Comparison of ENCODE assay signal across 19 mouse cellular contexts in the genomic region with DNA sequence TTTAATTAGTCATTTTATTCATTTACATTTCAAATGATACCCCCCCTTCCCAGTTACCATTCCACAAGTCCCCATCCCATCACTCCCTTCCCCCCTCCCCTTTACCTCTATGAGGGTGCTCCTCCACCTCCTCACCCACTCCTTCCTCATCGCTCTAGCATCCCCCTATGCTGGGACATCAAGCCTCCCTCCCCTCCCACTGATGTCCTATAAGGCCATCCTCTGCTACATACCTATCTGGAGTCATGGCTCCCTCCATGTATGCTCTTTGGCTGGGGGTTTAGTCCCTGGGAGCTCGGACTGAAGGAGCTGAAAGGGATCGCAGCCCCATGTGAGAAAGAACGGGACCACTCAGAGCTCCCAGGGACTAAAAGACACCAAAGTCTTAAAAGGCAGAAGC.
DNase-seq lines count a peak whose midpoint lies in the region; ATAC-seq lines count a peak whose summit lies in the region.
"Had no signal": no experiment of that assay in that cellular context is flagged by ENCODE, and none has a peak within 500 bp of the region (broad histone marks: within the 10 kb centered on the region; RNA-seq: fewer than 3 reads in every experiment).

No protein-coding gene starts in this region.

- no peaks in the 10 kb centered on the region for H3K36me3 ChIP-seq in hindbrain, embryonic 13.5 days
- H3K36me3 ChIP-seq in hindbrain, embryonic 10.5 days: no peaks in the 10 kb centered on the region
- H3K36me3 ChIP-seq in forebrain, embryonic 11.5 days (ENCODE audit: control insufficient read depth, insufficient read depth, low read length): no peaks in the 10 kb centered on the region
- no peaks in the 10 kb centered on the region for H3K36me3 ChIP-seq in forebrain, embryonic 12.5 days (replicated peaks)
- H3K36me3 ChIP-seq in forebrain, embryonic 16.5 days (ENCODE audit: control insufficient read depth, insufficient read depth): no peaks in the 10 kb centered on the region
- H3K36me3 ChIP-seq in kidney, embryonic 15.5 days: no peaks in the 10 kb centered on the region
- H3K36me3 ChIP-seq: embryonic facial prominence, embryonic 10.5 days; heart, embryonic 15.5 days had no signal

- peaks cover 16% of the 10 kb centered on the region for H3K4me1 ChIP-seq in hindbrain, embryonic 13.5 days (replicated peaks)
- peaks cover 21% of the 10 kb centered on the region for H3K4me1 ChIP-seq in hindbrain, embryonic 10.5 days (replicated peaks)
- peaks cover 11% of the 10 kb centered on the region for H3K4me1 ChIP-seq in forebrain, embryonic 11.5 days (replicated peaks; ENCODE audit: control insufficient read depth, insufficient read depth, low read length)
- H3K4me1 ChIP-seq in forebrain, embryonic 12.5 days: peaks cover 18% of the 10 kb centered on the region
- H3K4me1 ChIP-seq in forebrain, embryonic 16.5 days (replicated peaks; ENCODE audit: control insufficient read depth, insufficient read depth, low read length): peaks cover 11% of the 10 kb centered on the region
- no peaks in the 10 kb centered on the region for H3K4me1 ChIP-seq in kidney, embryonic 15.5 days
- H3K4me1 ChIP-seq: heart, embryonic 15.5 days had no signal

- H3K4me2 ChIP-seq in hindbrain, embryonic 13.5 days: no peak overlapping the region
- peak overlapping the region; percentile 32; the same call in 1 of the 2 replicates for H3K4me2 ChIP-seq in forebrain, embryonic 11.5 days (ENCODE audit: low read depth, low read length, severe bottlenecking)
- H3K4me2 ChIP-seq in forebrain, embryonic 12.5 days: no peak overlapping the region; the same call in 1 of the 2 replicates
- H3K4me2 ChIP-seq in forebrain, embryonic 16.5 days (ENCODE audit: low read length): peak overlapping the region; percentile 3
- no peak overlapping the region for H3K4me2 ChIP-seq in kidney, embryonic 15.5 days
- H3K4me2 ChIP-seq: heart, embryonic 11.5 days; heart, embryonic 15.5 days had no signal

- 82% methylated on average over 4 of the region's 4 CpGs for WGBS in hindbrain, embryonic 13.5 days
- WGBS in hindbrain, embryonic 10.5 days: 83% methylated on average over 4 of the region's 4 CpGs
- WGBS in forebrain, embryonic 11.5 days: 64% methylated on average over 4 of the region's 4 CpGs
- 62% methylated on average over 4 of the region's 4 CpGs for WGBS in forebrain, embryonic 12.5 days
- 45% methylated on average over 4 of the region's 4 CpGs for WGBS in forebrain, embryonic 16.5 days
- 85% methylated on average over 4 of the region's 4 CpGs for WGBS in kidney, embryonic 15.5 days

- peak overlapping the region; percentile 1; the same call in 1 of the 2 replicates for H3K27ac ChIP-seq in hindbrain, embryonic 13.5 days
- H3K27ac ChIP-seq in hindbrain, embryonic 10.5 days: no peak overlapping the region
- peak overlapping the region; percentile 37 for H3K27ac ChIP-seq in forebrain, embryonic 11.5 days (ENCODE audit: low read depth, low read length)
- H3K27ac ChIP-seq in forebrain, embryonic 12.5 days: peak overlapping the region; percentile 62
- peak overlapping the region; percentile 42; the same call in 1 of the 2 replicates for H3K27ac ChIP-seq in forebrain, embryonic 16.5 days (ENCODE audit: low read length)
- H3K27ac ChIP-seq in kidney, embryonic 15.5 days: no peak overlapping the region
- H3K27ac ChIP-seq: embryonic facial prominence, embryonic 10.5 days; heart, adult 2 months; heart, embryonic 15.5 days had no signal

- DNase-seq in hindbrain, embryonic 10.5 days (ENCODE audit: low spot score): no peak
- DNase-seq in forebrain, embryonic 11.5 days (ENCODE audit: low spot score): no peak
- DNase-seq in layer of hippocampus, adult 11-12 months (ENCODE audit: low spot score): no peak
- DNase-seq in spleen, postnatal 36 days (ENCODE audit: low spot score in 2 of 2): no peak
- DNase-seq: adrenal gland, adult 2 months; adrenal gland, postnatal 36 days; cerebellum, adult 2 months; cerebellum, postnatal 10 days; gastrocnemius, postnatal 14 days; heart, adult 2 months; heart, postnatal 14 days had no signal

- H3K9me3 ChIP-seq in hindbrain, embryonic 13.5 days: no peaks in the 10 kb centered on the region
- no peaks in the 10 kb centered on the region for H3K9me3 ChIP-seq in hindbrain, embryonic 10.5 days
- no peaks in the 10 kb centered on the region; the same call in 1 of the 2 replicates for H3K9me3 ChIP-seq in forebrain, embryonic 11.5 days (ENCODE audit: control insufficient read depth, low read length)
- peaks cover 2% of the 10 kb centered on the region; the same call in 1 of the 2 replicates for H3K9me3 ChIP-seq in forebrain, embryonic 12.5 days
- peaks cover 3% of the 10 kb centered on the region for H3K9me3 ChIP-seq in forebrain, embryonic 16.5 days (ENCODE audit: control insufficient read depth, low read length)
- H3K9me3 ChIP-seq in kidney, embryonic 15.5 days (replicated peaks): no peaks in the 10 kb centered on the region
- H3K9me3 ChIP-seq: embryonic facial prominence, embryonic 10.5 days; heart, embryonic 15.5 days had no signal

- H3K9ac ChIP-seq in hindbrain, embryonic 13.5 days: no peak overlapping the region
- H3K9ac ChIP-seq in forebrain, embryonic 11.5 days (ENCODE audit: low read length): no peak overlapping the region
- H3K9ac ChIP-seq in forebrain, embryonic 12.5 days: no peak overlapping the region
- H3K9ac ChIP-seq in forebrain, embryonic 16.5 days (replicated peaks; ENCODE audit: low read depth, low read length): no peak overlapping the region
- no peak overlapping the region for H3K9ac ChIP-seq in kidney, embryonic 15.5 days
- H3K9ac ChIP-seq: heart, embryonic 15.5 days had no signal

- ATAC-seq in hindbrain, embryonic 13.5 days (ENCODE audit: low FRiP score): no peak
- peak; percentile 58 for ATAC-seq in forebrain, embryonic 11.5 days (replicated peaks; ENCODE audit: low FRiP score)
- peak; percentile 24; the same call in 1 of the 2 replicates for ATAC-seq in forebrain, embryonic 12.5 days (ENCODE audit: low FRiP score)
- peak; percentile 38; the same call in 1 of the 2 replicates for ATAC-seq in forebrain, embryonic 16.5 days
- ATAC-seq in kidney, embryonic 15.5 days (replicated peaks; ENCODE audit: low FRiP score): no peak
- ATAC-seq: inflammation-experienced regulatory T-cells, adult 6 months had no signal

- H3K27me3 ChIP-seq in hindbrain, embryonic 13.5 days: no peaks in the 10 kb centered on the region
- 0 out of 2 replicates have a peak, but pooled peaks cover 18% of the 10 kb centered on the region for H3K27me3 ChIP-seq in hindbrain, embryonic 10.5 days (ENCODE audit: insufficient read depth, poor library complexity, severe bottlenecking)
- H3K27me3 ChIP-seq in forebrain, embryonic 11.5 days (ENCODE audit: control insufficient read depth, insufficient read depth, low read length): no peaks in the 10 kb centered on the region
- H3K27me3 ChIP-seq in forebrain, embryonic 12.5 days: no peaks in the 10 kb centered on the region
- no peaks in the 10 kb centered on the region for H3K27me3 ChIP-seq in forebrain, embryonic 16.5 days (replicated peaks; ENCODE audit: control insufficient read depth, insufficient read depth, low read length)
- no peaks in the 10 kb centered on the region for H3K27me3 ChIP-seq in kidney, embryonic 15.5 days
- H3K27me3 ChIP-seq: heart, embryonic 15.5 days had no signal

- no peak overlapping the region for H3K4me3 ChIP-seq in hindbrain, embryonic 13.5 days
- H3K4me3 ChIP-seq in hindbrain, embryonic 10.5 days: no peak overlapping the region
- H3K4me3 ChIP-seq in forebrain, embryonic 11.5 days (ENCODE audit: low read depth, low read length): no peak overlapping the region
- H3K4me3 ChIP-seq in forebrain, embryonic 12.5 days (replicated peaks): no peak overlapping the region
- no peak overlapping the region for H3K4me3 ChIP-seq in forebrain, embryonic 16.5 days (replicated peaks; ENCODE audit: low read length)
- H3K4me3 ChIP-seq in kidney, embryonic 15.5 days (replicated peaks): no peak overlapping the region
- H3K4me3 ChIP-seq: embryonic facial prominence, embryonic 10.5 days; heart, adult 2 months; heart, embryonic 15.5 days had no signal

Comparison
In these comparisons a context has a peak if more than half of its experiments do, and no peak if none do; other contexts are left out.
1. H3K27ac ChIP-seq: peak in hindbrain, embryonic 13.5 days (single experiment), forebrain, embryonic 11.5 days (single experiment), forebrain, embryonic 12.5 days (single experiment) and forebrain, embryonic 16.5 days (single experiment); none in hindbrain, embryonic 10.5 days (single experiment) and kidney, embryonic 15.5 days (single experiment).
2. H3K4me2 ChIP-seq: peak in forebrain, embryonic 11.5 days (single experiment) and forebrain, embryonic 16.5 days (single experiment); none in hindbrain, embryonic 13.5 days (single experiment), forebrain, embryonic 12.5 days (single experiment) and kidney, embryonic 15.5 days (single experiment).
3. ATAC-seq: peak in forebrain, embryonic 11.5 days (single experiment), forebrain, embryonic 12.5 days (single experiment) and forebrain, embryonic 16.5 days (single experiment); none in hindbrain, embryonic 13.5 days (single experiment) and kidney, embryonic 15.5 days (single experiment).